Mouse (Mus musculus) olfactory bulb, adult 2 months (tissue): ENCODE measurements at regions not wholly inside any gene's neighbourhood (a gene's known extent, or its start where the extent isn't known, plus 50 kb on each side); places are given as distances from the start of the nearest gene placed in this dataset.

Experiments
- CTCF ChIP-seq: fragments of 200-500 bp; IDR thresholded peaks from 2 replicates; pipeline ENCODE4 v1.5.1; 2012; ENCODE audit warnings: low read depth, mild to moderate bottlenecking, low read length, moderate library complexity; ENCODE audit not compliant: insufficient read depth
- POLR2A ChIP-seq: fragments of 200-500 bp; IDR thresholded peaks from 2 replicates; pipeline ENCODE4 v1.6.1; 2012; ENCODE audit warnings: mild to moderate bottlenecking, low read depth, low read length, moderate library complexity; ENCODE audit not compliant: insufficient read depth

DNA sequence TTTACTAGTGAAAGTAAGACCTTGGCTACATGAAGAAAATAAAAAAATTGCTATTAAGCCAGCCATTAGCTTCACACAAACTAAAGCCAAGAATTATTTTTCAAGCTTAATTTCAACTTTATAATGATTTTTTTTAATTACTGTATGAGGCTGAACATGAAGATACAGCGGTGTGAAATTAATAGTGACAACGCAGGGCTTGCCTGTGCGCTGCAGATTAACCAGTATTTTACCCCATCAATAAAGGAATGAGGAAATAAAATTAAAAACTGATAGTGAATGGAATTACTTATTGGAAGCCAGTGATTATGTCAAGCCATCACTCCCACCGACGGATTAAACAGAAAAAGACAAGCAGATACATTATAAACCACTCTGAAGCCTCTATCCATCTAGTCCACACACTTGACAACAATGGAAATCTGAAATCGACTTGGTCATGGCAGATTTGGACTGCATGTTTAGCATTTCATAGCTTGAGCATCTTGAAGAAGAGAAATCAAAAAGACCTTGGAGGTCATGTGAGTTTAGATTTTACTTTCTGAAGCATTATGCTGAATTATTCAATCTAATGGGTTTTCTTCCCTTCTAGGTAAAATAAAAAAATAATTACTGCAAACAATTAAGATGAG lies 324.2 kb downstream of the Btg1 start:
- TF ChIP-seq POLR2A (no peak), CTCF (no peak)
